Mouse (Mus musculus) effector memory CD4-positive, alpha-beta T cell, adult 5 months (primary cell): ENCODE measurements around the gene Nrm. TPM values are rescaled to one million over a fixed set of nuclear protein-coding genes. Genes with fewer than 3 reads are reported as not detected.

Experiments
- polyA plus RNA-seq: library from polyadenylated mRNA; unstranded; fragments of 100-300 nt; shearing (Covaris generic); gene quantifications from one replicate; pipeline ENCODE4 v1.2.1, GENCODE M21; 2017

The Nrm gene
- polyA plus RNA-seq: 24.1 TPM

DNA sequence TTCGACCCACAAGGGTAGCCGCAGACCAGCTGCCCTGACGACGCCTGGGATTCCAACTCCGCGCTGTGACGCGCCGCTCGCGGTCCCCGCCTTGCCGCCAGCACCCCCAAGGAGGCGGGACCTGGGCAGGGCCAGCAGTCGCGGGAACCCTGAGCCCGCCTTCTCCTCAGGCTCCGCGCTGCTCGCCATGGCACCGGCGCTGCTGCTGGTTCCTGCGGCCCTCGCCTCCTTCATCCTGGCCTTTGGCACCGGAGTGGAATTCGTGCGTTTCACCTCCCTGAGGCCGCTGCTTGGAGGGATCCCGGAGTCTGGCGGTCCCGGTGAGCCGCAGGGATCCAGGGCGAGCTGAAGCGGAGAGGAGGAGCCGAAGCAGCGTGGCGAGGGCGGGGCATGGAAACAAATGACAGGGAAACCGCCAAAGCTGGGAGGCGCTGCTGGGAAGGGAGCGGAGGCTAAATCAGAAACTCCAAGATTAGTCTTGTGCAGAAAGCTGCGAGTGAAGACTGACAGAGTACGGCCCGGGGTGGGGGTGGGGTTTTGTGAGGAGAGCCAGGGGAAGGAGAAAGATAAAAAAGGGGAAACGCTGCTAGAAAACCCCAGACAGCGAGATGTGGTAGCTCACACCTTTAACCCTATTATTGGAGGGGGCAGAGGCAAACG, at the start of gene Nrm:
Nrm (plus strand) TSS at position 121 of the 660 bp plus-strand sequence.

DNA sequence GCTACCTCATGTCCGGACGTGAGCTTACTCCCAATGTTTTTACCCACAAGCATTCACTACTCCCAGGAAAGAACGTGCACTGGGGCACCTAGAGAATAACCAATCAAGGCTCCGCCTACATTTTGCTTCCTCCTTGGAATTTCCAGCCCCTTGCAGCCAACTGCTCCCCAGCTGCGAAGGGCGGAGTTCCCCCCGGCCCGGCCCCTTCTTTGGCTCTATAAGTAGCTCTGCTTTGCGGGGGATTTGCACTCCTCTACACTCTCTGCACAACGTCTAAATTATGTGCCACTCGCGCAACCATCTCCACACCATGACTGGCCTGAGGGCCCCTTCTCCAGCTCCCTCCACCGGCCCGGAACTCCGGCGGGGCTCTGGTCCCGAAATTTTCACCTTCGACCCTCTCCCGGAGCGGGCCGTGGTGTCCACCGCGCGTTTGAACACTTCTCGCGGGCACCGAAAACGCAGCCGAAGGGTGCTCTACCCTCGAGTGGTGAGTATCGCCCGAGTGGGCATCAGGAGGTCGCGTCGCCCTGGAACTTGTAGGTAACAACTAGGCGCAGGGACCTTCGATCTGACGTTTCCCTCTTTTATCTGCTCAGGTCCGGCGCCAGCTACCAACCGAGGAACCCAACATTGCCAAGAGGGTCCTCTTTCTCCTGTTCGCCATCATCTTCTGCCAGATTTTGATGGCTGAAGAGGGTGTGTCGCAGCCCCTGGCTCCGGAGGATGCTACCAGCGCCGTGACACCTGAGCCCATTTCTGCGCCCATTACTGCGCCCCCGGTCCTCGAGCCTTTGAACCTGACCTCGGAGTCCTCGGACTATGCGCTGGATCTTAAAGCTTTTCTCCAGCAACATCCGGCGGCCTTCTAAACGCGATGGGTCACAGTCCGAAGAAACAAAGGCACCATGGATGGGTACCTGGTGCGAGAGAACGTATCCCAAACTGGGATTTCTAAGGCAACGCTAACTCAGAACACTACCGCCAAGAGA, 39.4 kb upstream of the Nrm start, which contains the start of gene Ier3:
Ier3 (plus strand) TSS at position 246 of the 992 bp plus-strand sequence.

DNA sequence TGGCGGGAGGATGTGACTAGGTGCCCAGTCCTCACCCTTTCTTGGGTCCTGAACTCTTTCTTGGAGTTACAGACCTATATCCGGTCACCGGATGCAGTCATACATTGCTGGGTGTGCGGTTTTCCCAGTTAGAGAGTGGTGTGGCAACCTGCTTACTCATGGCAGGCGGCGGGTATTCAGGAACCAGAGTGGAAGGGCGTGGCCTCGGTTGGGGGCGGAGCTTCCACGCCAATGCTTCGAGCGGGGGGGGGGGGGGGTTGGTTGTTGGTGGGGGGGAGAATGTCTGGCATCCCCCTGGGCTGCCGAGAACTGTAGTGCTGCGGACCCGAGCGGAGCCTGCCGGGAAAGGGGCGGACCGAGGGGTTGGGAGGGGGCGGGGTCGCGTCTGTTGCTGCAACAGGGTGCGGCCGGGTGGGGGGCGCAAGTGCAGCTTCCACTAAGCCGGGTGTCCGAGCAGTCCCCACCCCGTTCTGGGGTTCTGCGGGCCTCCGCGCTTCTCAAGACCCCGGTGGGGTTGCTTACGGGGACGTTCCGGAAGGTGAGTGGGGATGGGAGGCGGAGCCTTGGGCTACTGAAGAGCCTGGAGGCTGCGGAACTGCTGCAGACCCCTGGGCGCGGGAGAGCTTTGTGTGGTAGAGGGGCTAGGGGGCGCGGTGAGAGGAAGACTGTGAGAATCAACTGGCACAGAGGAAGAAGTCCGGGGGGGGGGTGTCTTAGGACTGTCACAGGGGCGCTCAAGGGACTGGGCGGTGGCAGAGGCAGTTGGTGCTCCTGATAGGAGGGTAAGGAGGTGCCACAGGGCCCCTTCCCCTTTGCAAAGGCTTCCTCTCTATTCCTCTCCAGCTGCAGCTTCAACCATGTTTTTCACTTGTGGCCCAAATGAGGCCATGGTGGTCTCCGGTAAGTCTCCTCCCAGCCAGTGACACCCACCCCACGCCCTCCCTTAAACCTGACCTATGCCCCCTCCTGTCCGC, 37.9 kb upstream of the Nrm start, which contains the start of gene Flot1:
Flot1 (plus strand) TSS at position 267 of the 974 bp plus-strand sequence.

DNA sequence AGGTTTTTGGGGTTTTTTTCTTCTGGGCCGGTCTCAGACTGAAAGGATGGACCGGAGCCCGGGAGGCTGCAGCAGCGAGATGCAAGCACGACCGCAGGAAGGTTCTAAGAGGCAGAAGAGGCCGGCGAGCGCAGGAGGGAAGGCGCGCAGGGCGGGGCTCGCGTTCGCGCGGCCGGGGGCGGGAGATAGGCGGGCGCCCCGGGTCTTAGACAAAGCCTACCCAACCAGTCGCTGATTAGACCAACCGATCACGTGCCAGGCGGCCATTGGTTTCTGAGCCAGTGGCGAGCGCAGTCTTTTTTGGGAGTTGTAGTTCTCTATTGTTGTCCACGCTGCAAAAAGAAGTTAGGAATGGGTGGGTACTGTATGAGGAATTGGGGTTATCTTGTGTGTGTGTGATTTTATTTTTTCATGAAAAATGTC, 23.0 kb upstream of the Nrm start, which contains the start of gene Tubb5:
Tubb5 (minus strand) TSS at position 185 of the 423 bp plus-strand sequence.

DNA sequence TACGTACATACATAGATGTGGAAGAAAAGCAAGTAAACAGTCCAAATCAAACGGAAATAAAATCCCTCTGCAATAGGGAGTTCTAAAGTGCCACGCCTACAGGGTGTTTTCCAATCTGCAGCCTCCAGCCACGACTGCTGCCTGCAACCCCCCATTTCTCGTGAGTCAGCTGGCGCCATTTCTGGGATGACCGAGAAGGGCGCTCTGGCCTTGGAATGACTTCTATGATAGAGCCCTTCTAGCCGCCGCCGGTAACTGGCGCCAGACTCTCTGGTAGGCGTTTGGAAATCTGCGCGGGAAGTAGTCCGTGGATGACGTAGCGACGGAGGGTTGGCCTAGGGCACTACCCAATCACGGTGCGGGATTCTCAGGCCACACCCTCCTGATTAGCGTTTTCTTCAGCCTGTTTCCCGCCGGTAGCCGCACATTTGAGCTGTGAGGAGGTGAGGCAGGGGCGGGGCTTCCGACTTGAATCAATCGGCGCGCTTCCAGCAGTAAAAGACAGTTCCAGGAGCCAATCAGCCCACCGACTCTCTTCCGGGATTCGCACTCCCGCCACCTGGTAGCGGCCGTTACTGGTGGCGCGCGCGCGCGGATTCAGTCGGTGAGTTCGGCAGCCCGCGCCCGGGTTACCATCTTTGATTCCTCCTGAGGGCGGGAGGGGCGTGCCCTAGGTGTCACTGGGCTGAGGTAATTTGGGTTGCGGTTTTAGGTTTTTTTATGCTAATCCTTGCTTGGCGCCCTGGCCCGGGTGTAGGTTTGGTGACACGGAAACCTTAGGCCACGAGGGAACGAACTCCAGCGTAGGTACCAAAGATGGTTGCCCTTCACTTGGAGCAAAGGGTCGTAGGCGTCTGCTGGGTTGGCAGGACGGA, 19.8 kb upstream of the Nrm start, which contains the start of gene Mdc1:
Mdc1 (plus strand) TSS at position 440 of the 875 bp plus-strand sequence.

DNA sequence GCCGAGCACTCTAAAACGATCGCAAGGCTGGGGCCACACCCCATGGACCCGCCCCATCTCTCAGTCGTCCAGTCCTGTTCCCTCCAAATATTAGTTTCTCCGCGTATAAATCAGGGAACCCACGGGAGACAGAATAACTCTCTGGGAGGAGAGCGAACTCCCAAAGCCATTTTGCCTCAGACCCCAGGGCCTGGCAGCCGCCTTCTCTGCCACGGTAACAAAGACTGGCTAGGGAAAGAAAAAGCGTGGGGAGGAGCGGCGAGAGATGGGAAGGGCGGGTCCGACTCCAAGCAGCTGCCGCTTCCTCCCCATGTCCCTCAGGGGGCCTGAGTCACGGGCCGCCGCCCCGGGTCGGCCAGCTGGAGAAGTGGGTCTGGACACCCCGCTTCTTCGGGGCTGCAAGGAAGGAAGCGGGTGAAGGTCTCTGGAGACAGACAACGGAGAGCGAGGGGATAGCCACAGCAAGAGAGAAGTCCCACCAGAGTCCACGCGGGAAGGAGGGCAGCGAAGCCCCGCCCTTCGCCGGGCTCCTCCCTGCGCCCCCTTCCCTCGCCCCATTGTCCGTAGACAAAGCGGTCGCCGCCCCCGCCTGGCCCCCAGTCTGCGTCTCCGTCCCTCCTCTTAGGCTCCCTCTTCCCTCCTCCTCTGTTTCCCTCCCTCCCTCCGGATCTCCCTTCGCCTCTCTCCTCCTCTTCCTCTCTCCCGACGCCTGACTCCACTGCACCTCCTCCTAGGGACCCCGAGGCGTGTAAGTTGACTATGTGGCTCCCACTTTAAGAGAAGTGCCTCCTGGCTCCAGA, 4.6 kb downstream of the Nrm start, which contains the start of gene Ppp1r18:
Ppp1r18 (plus strand) TSS at position 113 of the 800 bp plus-strand sequence.

DNA sequence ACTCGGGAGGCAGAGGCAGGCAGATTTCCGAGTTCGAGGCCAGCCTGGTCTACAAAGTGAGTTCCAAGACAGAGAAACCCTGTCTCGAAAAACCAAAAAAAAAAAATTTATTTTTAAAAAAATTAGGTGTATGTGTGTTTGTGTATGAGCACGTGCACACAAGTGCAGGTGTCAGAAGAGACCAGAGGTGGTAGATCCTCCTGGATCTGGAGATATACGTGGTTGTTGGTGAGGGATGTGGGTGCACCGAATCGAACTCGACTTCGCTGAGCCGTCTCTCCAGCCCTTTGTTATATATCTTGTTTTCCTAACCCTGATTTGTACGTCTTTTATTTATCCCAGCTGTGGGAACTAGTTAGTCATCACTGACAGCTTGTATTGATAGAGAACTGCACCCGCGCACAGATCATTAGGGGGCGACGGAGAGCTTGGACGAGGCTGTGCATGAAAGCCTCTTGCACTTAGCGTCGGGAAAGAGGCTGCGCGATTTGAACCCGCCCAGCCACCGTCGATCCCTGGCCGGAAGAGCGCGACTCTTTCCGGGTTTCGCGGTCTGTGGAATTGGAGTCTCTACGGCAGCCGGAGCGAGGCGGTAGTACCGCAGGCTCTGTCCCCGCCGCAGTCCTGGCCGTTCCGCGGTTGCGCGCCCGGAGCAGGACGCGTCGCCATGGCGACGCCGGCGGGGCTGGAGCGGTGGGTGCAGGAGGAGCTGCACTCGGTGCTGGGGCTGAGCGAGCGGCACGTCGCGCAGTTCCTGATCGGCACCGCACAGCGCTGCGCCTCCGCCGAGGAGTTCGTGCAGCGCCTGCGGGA, 18.3 kb downstream of the Nrm start, which contains the start of gene Dhx16:
Dhx16 (plus strand) TSS at position 575 of the 813 bp plus-strand sequence.

DNA sequence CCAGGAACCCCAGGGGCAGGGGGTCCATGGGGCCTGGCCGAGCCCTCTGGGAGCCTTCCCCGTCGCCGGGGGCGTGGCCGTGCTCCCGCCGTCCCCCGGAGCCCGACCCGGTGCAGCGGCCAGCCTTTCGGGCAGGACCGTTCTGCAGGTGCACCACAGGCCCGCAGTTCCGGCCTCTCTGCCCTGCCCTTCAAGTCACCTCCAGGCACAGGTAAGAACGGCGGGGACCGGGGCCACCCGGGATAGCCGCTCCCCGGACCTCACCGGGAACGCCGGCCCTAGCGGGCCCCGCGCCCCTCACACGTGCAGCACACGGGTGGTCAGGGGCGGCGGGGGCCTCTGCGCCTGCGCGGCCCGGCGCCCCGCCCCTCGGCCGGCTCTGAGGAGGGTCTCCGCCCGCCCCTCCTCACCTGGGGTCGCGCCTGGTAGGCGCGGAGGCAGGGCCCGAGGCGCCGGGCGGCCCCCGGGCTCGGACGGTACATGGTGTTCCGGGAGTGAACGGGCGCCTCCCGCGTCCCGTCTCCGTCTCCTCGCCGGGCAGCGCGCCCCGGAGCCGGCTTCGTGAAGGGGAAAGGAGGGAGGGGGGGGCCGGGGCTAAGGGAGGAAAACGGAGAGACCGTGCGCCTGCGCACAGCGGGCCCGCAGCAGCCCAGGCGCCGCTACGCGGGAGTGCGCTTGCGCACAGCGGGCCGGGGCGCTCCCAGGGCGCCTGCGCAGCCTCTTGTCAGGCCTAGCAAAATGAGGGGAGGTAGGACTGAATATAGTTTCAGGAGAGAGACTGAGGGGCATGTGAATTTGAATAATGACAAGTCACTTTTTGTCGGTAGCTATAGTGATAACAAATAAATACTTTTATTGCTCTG, 35.9 kb downstream of the Nrm start, which contains the start of gene 2310061I04Rik:
2310061I04Rik (minus strand) TSS at position 651 of the 863 bp plus-strand sequence.

DNA sequence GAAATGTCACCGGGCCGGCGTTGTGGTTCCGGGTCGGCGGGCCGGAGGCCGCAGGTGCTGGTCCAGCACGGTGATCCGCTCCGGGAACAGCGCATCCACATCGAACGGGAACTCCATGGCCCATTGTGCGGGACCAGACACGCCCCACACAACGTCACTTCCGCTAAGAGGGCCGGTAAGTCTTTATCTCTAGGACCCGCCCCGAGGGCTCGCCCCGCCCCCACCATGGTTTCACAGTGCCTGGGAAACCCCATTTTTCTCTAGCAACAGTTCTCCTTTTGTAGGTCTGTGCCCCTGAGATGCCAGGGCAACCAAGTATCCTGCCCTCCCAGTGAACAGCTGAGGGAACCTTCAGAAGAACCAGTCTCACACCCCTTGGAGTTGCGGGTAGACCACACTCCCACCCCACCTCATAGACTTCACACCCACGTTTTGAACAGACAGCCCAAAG, 48.8 kb downstream of the Nrm start, which contains the start of gene Atat1:
Atat1 (minus strand) TSS at position 157 of the 451 bp plus-strand sequence.

Other genes with a start within 250 kb of the Nrm start
- gene Gm9573, start 234.7 kb upstream of the Nrm start, polyA plus RNA-seq: not detected
- not detected for gene Mucl3, start 217.6 kb upstream of the Nrm start, polyA plus RNA-seq
- 17.0 TPM for gene Vars2, start 193.7 kb upstream of the Nrm start, polyA plus RNA-seq
- 14.7 TPM for gene Gtf2h4, start 187.6 kb upstream of the Nrm start, polyA plus RNA-seq
- 11.5 TPM for gene Ddr1, start 156.7 kb upstream of the Nrm start, polyA plus RNA-seq
- gene Ier3, start 39.6 kb upstream of the Nrm start, polyA plus RNA-seq: 29.2 TPM
- 52.6 TPM for gene Flot1, start 38.1 kb upstream of the Nrm start, polyA plus RNA-seq
- gene Tubb5, start 23.0 kb upstream of the Nrm start, polyA plus RNA-seq: 71.0 TPM
- 9.5 TPM for gene Mdc1, start 19.8 kb upstream of the Nrm start, polyA plus RNA-seq
- gene Ppp1r18, start 4.3 kb downstream of the Nrm start, polyA plus RNA-seq: 384 TPM
- gene Dhx16, start 18.5 kb downstream of the Nrm start, polyA plus RNA-seq: 54.0 TPM
- 32.9 TPM for gene 2310061I04Rik, start 36.1 kb downstream of the Nrm start, polyA plus RNA-seq
- 13.2 TPM for gene Atat1, start 48.8 kb downstream of the Nrm start, polyA plus RNA-seq
- gene Mrps18b, start 55.1 kb downstream of the Nrm start, polyA plus RNA-seq: 93.2 TPM
- 76.6 TPM for gene Ppp1r10, start 55.1 kb downstream of the Nrm start, polyA plus RNA-seq
- 137 TPM for gene Abcf1, start 108.4 kb downstream of the Nrm start, polyA plus RNA-seq
- gene Gnl1, start 118.5 kb downstream of the Nrm start, polyA plus RNA-seq: 74.2 TPM
- 24.6 TPM for gene Prr3, start 118.9 kb downstream of the Nrm start, polyA plus RNA-seq
- gene H2-T24, start 159.2 kb downstream of the Nrm start, polyA plus RNA-seq: 10.5 TPM
- gene H2-T23, start 171.5 kb downstream of the Nrm start, polyA plus RNA-seq: 476 TPM
- 161 TPM for gene H2-T22, start 181.4 kb downstream of the Nrm start, polyA plus RNA-seq
- 0.95 TPM for gene Gm6034, start 181.6 kb downstream of the Nrm start, polyA plus RNA-seq
- gene Gm11127, start 197.1 kb downstream of the Nrm start, polyA plus RNA-seq: not detected